Mouse (Mus musculus) gastrocnemius, adult 8-10 months (tissue): ENCODE data around the gene Scnm1. TPM values are rescaled to one million over a fixed set of nuclear protein-coding genes. Genes with fewer than 3 reads are reported as not detected.
"Not testable (repeated sequence)": the region's sequence is repeated elsewhere in the genome, so short reads cannot be mapped to it uniquely, and the experiment has no call there.

Experiments
- DNase-seq, 2 experiments: peaks; one replicate each; pipeline ENCODE4 v3.0.0; 2022; ENCODE audit warnings: low spot score in 2 of 2
- total RNA-seq, 4 experiments: library from RNA; stranded (reverse); gene quantifications; 2 replicates each; pipeline ENCODE4 v1.2.4; 2022

Gene Scnm1
- total RNA-seq, 4 experiments from 2014 or later = 24.9 to 37.2 (median 33.4) TPM

DNA sequence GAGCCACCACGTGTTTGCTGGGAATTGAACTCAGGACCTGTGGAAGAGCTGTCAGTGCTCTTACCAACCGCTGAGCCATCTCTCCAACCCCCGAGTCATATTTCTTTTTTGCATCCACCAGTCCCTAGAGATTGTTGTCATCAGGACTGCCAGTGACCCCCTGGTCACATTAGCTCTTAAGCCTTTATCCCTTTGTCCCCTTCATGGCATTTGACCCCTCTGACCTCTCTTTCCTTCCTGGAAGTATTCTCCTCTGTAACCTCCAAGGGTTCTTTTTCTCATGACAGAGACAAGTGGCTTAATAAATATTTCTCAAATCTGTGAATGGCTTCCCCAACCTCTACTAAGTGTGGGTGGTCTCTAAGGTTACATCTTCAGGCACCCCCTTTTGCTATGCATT lies 14.1 kb upstream of the Scnm1 start:
- no peak for DNase-seq

DNA sequence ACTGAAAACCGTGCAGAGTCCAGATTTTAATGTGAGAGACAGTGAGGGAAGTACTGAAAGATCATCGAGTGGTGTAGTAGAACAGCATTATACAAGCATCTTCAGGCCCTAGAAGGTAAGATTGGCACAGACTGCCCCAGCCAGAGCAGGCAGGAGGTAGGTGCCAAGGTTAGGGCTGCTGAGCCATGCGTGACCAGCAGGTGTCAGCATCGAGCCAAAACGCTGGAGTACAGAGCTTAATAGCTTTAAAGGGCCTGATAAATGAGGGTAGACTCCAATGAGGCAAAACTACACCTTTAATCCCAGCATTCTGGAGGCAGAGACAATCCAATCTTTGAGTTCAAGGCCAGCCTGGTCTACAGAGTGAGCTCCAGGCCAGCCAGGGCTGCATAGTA lies 8.8 kb upstream of the Scnm1 start:
- peak; percentile 82 to 84 for DNase-seq

DNA sequence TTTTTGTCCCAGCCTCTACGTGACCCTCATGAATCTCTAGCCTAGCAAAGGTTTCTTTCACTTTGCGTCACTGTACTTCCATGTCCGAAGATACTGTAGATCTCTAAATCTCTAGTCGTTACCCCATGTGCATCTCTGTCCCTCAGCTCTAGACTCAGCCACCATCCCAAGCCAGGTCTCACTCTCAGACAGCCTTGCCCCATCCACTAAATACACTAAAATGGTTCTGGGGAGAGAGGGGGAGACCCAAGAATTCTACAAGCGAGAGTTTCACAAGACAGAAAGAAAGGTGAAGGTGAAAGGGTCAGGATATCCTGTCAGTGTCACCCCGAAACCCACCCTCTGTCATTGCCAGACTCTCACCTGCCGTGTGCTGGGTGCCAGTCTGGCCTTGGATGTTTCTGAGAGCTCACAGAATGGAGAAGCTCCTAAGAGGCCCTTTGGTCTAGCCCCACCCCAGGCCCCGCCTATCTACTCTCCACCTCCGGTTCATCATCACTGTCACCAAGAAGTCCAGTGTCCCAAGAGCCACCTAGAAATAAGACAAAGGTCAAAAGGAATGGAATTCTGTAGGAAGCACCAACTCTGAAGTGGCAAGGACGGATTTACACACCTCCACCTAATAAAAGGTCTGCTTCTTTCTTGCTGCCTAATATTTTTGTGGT lies 8.3 kb upstream of the Scnm1 start, which contains the start of gene Tnfaip8l2:
Tnfaip8l2 (minus strand) TSS at position 409 of the 665 bp plus-strand sequence.
- no peak for DNase-seq

DNA sequence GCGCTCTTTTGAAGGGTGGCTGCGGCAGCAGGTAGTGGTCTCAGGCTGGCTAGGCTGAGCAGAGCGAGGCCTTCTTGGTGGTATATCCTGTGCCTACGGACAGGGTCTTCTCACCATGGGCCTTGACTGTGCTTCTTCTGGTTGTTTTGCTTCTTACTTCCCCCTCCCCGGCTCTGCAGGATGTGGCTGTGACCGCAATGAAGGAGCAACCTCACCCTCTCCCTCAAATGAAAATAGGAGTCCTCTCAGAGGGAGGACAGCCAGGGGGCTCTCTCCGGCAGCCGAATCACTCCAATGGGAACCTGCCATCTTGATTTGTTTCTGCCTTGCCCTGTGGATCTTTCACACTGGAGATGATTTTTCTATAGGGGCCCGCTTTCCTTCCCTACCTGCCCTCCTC lies 7.7 kb upstream of the Scnm1 start:
- no peak for DNase-seq

DNA sequence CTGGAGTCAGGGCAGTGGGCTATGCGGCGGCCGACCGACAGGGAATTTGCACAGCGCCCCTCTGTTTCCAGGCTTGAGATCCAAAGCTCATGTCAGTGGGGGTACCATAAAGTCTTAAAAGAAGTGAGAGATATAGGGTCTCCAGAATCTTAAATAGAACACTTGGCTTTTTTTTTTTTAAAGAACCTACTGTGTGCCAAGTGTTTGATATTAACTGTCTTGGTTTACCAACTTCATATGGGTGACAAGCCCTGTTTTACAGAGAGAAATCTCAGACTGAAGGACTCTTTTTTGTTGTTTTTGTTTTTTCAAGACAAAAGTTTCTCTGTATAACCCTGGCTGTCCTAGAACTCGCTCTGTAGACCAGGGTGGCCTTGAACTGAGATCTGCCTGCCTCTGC lies 7.0 kb upstream of the Scnm1 start:
- no peak for DNase-seq

DNA sequence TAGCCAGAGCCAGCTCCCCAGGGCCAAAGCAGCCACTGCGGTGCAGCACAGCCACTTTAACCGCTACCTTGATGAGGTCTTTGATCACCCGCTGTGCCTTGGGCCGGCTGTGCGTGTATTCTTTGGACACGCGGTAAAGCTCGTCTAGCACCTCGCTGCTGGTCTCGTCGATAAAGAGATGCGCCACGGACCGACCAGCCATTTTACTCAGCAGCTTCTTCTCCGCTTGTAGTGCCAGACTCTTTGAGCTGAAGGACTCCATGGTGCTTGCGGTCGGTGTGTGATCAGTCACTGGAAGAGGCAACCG lies 6.4 kb upstream of the Scnm1 start:
- DNase-seq = no peak

DNA sequence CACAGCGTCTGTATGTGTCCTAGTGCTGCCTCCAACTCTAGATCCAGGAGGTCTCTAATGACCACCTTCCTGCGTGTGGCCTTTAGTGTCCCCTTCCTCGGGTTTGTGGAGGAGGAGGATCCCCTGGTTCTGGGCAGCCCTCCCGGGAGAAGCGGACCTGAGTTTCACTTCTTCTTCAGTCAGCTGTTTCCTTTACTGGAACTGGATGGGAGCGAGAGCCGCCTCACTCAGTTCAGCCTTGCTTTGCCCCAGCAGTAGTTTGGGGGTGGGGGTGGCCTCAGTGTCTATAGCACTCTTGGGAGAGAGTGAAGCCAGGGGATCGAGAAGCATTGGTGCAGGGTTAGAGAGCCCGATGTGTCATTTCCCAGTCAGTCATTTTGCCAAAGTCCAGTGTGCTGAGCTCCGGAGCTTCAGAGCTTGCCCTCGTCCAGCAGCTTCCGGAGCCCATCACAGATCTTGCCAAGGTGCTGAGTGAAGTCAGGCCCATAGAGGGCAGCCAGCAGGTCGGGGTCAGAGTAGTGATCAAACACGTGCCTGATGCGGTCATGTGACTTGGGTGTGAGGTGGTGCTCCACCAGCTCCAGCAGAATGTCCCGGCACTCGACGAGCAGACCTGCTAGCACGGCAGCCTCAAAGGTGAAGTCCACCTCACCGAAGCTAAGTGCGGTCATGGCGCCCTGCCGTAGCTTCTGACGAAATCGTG lies 5.9 kb upstream of the Scnm1 start:
- DNase-seq = no peak

DNA sequence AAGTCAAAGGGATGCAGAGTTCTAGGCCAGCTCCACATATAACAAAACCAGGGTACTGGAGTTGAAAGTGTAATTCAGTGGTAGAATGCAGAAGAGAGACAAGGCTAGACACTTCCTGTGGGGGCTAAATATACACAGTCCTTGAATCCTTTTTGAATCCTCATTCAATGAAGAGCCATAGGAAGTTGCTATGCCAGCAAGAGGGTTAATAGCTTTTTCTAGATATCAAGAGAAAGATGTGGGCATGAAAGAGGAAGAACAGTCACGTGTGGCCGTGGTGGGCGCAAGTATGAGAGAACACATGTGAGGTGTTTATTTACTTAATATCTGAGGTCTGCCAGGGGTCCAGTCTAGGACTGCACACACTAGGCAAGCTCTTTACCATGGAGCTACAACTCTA lies 2.5 kb upstream of the Scnm1 start:
- DNase-seq = no peak

DNA sequence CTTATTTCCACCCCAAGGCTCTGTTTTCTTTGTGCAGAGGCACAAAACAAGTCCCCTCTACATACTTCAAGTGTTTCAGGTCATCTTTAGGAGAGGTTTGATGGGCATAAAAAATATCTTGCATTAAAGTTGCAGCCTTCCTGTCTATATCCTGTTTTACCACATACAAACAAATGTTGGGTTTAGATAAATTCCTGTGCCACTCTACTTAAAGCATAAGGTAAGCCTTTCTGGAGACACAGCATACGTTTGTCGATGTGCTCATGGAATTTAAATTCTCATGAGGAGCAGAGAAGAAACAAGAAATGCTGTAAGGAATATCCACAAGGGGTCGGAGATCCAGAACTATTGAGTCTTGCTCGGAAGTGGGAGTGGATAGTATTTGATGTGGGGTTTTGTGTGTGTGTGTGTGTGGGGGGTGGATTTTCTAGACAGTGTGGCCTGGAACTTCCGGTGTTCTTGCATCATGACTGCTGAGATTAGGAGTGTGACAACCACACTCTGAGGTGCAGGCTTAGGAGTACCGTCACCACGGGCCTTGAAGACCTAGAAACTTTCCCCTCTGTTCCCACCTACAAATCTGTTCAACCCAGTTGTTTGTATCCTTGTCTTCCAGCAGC lies 1.7 kb upstream of the Scnm1 start:
- no peak for DNase-seq

DNA sequence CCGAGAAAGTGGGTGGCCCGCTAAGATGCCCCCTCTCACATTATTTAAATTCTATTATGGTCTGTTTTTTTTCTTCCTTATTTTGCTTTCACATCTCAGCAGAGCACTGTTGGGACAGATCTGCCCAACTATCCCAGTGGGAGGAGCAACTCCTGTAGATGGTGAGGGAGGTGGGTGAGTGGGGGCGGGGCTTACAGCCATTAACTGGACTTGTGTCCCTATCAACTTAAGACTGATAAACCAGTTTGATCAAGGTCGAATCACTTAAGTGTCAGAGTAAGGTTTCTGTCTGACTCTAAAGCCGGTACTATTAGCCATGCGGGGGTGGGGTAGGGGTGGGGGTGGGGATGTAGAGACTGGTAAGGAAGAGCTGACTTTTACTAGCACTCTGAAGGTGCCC lies 1.2 kb upstream of the Scnm1 start:
- DNase-seq = peak in 1 of 2 experiments; percentile 61

DNA sequence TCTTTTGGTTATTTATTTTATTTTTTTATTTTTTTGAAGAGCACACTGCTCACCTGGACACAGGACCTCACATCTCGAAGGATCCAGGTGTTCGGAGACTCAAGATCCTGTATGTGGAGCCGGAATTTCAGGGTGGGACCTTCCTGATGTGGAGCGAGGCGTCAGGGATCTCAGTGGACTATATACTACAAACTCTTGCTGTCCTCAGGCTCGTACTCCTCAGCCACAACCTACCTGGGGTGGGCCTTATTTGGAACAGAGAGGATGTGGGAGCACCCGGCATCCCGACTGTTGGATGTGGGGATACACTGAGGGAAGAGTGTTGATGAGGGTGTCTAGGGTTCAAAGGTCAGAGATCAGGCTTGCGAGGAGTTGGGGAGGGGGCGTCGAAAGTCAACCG lies 322 bp upstream of the Scnm1 start:
- not testable (repeated sequence) for DNase-seq

DNA sequence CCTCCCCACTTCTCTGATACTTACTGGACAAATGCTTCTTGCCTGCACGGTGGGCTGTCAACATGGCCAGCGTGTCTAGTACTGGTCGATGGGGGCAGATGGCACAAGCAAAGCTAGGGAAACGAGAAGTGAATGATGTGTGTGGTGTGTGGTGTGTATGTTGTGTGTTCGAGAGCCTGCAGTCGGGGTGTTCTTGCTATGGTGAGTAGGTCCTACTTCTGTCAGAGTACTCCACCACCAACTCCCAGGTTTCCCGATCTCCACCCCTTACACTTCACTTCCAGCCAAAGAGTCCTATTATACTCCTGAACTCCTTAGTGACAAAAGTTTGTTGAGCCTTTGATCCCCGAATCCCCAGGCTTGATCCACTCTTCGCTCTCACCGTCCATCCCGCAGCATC lies 635 bp downstream of the Scnm1 start:
- no peak for DNase-seq

DNA sequence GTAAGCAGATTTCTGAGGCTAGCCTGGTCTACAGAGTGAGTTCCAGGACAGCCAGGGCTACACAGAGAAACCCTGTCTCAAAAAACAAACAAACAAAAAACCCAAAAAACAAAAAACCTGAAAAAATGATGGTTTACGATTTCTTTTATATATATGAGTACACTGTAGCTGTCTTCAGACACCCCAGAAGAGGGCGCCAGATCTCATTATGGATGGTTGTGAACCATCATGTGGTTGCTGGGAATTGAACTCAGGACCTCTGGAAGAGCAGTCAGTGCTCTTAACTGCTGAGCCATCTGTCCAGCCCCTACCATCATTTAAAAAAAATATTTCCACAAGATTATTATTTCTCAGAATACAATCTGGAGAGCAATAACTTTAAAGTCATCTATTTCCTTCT lies 1.4 kb downstream of the Scnm1 start:
- not testable (repeated sequence) for DNase-seq

DNA sequence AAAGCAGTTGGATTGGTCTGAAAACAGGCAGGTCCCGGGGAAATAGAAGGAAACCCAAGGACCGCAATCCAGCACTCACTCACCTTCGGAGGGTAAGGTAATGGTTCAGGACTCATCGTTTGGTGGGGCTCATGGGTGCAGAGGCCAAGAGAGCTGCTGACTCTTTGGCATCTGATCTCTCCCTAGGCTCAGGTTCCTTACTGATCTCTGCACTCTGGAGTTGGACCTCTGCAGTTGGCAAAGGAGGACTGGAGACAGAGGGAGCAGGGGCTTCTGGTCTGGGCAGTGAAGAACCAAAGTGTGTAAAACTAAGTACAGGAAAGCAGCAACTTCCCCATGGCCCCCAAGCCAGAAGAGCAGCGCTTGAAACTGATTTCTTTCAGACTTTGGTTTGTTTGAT lies 3.7 kb downstream of the Scnm1 start:
- peak in 1 of 2 experiments; percentile 62 for DNase-seq

DNA sequence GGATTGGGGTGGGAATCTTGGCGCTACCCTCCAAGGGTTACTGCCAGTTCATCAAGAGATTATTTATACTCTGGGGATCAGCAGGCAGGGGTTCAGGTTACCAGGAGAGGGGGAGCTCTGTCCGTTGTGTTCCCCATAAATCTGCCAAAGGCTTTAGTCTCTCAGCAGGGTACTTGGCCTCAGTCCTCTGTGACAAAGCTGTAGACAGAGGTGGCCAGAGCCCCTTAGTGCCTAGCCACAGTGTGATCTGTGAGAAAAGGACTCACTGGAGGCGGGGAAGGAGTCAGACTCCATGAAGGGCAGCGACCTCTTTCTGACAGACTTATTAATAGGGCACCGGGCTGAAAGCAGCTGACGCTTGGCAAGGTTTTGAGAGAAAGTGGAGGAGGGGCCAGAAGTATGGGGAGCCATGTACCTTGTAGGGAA lies 4.6 kb downstream of the Scnm1 start:
- DNase-seq = peak; percentile 69 to 81

DNA sequence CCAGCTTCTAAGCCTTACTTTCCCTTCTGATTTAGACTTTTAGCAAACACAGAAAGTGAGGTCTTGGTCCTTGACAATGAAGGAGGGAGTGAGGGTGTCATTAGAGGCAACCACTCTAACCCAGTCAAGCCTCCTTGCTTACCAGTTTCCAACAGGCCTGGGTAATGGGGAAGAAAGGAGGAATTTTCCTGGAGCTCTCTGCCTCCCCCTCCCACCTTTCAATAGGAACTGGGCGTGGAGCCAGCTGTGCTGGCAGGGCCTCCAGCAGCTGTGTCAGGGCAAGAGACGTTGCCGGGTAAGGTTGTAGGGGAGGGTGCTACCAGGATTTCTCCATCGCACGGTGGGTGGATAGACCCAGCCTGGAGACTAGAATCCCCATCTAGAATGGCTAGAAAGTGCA lies 8.8 kb downstream of the Scnm1 start:
- DNase-seq = peak; percentile 79 to 82

DNA sequence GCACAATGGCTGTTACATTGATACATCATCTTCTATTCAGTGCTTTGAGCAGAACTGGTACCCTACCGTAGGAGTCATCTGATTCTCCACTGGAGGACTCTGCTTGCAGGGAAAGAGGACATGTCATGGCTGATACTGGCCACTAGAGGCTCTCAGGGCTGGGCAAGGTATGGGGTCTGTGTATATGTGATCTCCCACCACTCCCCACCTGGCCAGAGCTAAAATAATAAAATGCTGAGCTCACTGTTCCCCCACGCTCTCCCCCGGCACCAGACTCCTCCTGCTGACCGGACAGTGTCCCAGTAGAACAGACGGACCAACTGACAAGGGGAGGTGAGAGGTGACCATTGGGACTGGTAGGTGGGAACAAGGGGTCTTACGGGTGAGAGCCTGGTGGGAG lies 9.6 kb downstream of the Scnm1 start, which contains the start of gene Tmod4:
Tmod4 (plus strand) TSS at position 231 of the 400 bp plus-strand sequence.
- peak; percentile 73 to 75 for DNase-seq

DNA sequence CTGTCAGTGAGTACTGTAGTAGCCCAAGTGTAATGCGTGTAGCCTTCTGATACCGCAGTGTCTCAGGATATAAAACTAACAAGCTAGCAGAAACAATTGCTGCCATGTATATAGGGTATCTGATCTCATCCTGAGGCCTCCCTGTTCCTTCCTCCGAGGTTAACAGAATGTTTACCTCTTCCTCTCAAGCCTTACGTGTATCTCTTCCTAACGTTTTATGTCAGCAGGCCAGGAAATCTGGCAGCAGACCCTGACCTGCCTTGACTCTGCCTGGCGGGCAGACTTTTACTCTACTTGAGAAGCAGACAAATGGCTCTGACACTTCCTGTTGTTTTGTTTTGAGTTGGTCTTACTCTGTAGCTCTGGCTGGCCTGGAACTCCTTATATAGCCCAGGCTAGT lies 12.2 kb downstream of the Scnm1 start:
- DNase-seq = no peak

DNA sequence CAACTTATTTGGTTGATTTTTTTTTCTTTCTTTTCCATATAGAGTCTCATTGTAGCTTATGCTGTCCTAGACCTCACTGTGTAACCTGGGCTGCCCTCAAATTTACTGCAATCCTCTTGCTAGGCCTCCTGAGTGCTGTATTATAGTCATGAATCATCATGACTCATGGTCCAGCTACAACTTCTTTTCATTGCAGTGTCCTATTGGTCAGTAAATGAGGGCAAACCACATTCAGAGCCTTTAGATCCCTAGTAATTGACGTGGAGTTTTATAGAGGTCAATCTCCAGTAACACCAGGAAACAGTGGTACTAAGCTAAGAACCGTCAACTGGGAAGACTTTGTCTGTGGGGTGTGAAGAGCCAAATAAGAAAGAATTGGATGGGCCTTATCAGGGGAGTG lies 16.1 kb downstream of the Scnm1 start:
- DNase-seq = no peak

DNA sequence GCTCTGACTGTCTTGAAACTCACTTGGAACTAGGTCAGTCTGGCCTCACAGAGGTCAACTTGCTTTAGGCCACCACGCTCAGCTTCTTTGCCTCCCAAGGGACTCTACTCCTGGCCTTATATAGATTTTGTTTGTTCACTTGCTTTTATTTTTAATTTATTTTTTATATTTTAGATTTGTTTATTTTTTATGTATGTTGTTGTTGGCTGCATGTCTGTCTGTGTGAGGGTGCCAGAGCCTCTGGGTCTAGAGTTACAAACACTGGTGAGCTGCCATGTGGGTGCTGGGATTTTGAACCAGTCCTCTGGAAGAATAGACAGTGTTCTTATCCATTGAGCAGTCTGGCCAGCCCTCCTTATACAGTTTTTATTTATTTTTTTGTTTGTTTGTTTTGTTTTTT lies 21.1 kb downstream of the Scnm1 start:
- DNase-seq = no peak

DNA sequence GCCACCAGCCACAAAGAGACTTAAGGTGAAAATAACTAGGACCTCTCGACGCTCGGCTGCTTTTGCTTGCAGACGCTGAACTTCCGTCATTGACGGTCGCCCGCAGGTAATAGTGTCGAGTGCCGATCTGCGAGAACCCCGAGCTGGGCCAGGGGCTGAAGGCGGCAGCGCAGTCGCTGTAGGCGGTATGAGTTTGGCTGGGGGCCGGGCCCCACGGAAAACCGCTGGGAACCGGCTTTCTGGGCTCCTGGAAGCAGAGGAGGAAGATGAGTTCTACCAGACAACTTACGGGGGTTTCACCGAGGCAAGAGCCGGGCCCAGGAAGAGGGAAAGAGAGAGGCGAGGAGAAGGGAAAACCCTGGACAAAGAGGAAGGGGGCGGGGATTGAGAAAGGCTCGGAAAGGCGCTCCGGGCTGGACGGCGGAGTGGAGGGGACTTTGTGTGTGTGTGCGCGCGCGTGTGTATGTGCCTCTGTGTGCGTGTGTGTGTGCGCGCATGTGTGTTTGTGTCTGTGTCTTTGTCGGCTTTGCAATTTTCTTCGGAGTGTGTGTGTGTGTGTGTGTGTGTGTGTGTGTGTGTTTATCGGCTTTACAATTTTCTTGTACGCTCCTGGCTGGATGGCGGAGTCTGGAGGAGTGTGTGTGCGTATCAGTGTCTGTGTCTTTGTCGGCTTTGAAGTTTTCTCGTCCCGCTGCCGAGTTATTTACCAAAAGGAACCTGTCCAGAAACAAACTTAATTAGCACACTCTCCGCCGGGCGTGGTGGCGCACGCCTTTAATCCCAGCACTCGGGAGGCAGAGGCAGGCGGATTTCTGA lies 22.7 kb downstream of the Scnm1 start, which contains the start of gene Vps72:
Vps72 (plus strand) TSS at position 112 of the 816 bp plus-strand sequence.
- peak; percentile 79 to 81 for DNase-seq

DNA sequence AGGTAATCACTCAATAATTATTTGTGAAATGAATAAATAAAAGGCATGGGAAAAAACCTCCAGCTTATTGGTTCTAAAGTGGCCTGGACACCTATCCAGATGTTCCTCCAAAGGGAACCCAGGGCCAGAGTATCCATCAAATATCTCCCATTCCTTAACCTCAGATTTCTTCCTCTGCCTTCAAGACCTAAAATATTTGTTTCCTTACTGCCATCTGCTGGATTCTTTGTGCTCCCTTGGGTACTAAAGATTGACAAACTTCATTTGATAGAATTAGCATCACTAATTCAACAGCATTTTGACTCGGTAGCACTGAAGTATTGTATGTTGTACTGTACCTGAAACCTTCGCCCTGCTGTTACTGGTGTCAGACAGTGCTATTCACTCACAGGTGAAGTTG lies 25.9 kb downstream of the Scnm1 start:
- no peak for DNase-seq
